Comparison of ENCODE assay signal across 10 mouse cellular contexts in the genomic region with DNA sequence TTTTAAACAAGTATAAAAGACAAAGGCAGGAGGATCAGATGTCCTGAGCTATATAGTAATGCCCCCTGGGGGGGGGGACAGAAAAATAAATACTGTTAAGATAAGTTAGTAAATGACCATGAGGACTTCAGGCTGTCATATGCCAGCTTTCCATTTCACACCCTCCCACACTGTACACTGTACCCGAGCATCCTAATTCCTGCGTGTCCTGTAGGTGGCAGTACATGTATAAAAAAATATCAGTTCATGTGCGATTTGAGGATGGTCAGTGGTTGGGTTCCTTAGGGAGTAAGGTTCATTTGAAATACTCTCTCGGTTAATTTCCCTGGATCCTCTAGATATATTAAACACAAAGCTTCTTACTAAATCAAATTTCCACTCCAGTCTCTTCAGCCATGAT. TPM values are rescaled to one million over a fixed set of nuclear protein-coding genes. Genes with fewer than 3 reads are reported as not detected.
A peak's percentile ranks its signal among the peaks of the same experiment; 100 is the strongest.
DNase-seq lines count a peak whose midpoint lies in the region; ATAC-seq and TF ChIP-seq lines count a peak whose summit lies in the region.
"Had no signal": no experiment of that assay in that cellular context is flagged by ENCODE, and none has a peak within 500 bp of the region (broad histone marks: within the 10 kb centered on the region; RNA-seq: fewer than 3 reads in every experiment).

No protein-coding gene starts in this region.

- no peak overlapping the region for H3K9ac ChIP-seq in neural tube, embryonic 11.5 days (ENCODE audit: low read length)
- H3K9ac ChIP-seq in embryonic facial prominence, embryonic 11.5 days (replicated peaks; ENCODE audit: low read length) = no peak overlapping the region
- no peak overlapping the region for H3K9ac ChIP-seq in hindbrain, postnatal 0 days (replicated peaks; ENCODE audit: low read length)
- no peak overlapping the region for H3K9ac ChIP-seq in midbrain, postnatal 0 days (replicated peaks; ENCODE audit: low read length, poor library complexity, severe bottlenecking)
- H3K9ac ChIP-seq: embryonic facial prominence, embryonic 15.5 days; lung, embryonic 15.5 days had no signal

- no peak overlapping the region for H3K27ac ChIP-seq in neural tube, embryonic 11.5 days (ENCODE audit: low read depth, low read length)
- H3K27ac ChIP-seq in embryonic facial prominence, embryonic 11.5 days (replicated peaks; ENCODE audit: low read depth, low read length) = no peak overlapping the region
- no peak overlapping the region for H3K27ac ChIP-seq in hindbrain, postnatal 0 days
- H3K27ac ChIP-seq in left cerebral cortex, adult 2 months = no peak overlapping the region
- no peak overlapping the region for H3K27ac ChIP-seq in midbrain, postnatal 0 days (ENCODE audit: low read depth, low read length)
- H3K27ac ChIP-seq: embryonic facial prominence, embryonic 15.5 days; lung, embryonic 15.5 days had no signal

- H3K9me3 ChIP-seq in neural tube, embryonic 11.5 days (ENCODE audit: control insufficient read depth, low read length) = no peaks in the 10 kb centered on the region
- no peaks in the 10 kb centered on the region for H3K9me3 ChIP-seq in embryonic facial prominence, embryonic 11.5 days (replicated peaks; ENCODE audit: control insufficient read depth, low read length)
- no peaks in the 10 kb centered on the region for H3K9me3 ChIP-seq in hindbrain, postnatal 0 days (ENCODE audit: low read length)
- no peaks in the 10 kb centered on the region for H3K9me3 ChIP-seq in midbrain, postnatal 0 days (ENCODE audit: low read length)
- H3K9me3 ChIP-seq: embryonic facial prominence, embryonic 15.5 days; lung, embryonic 15.5 days had no signal

- H3K27me3 ChIP-seq in neural tube, embryonic 11.5 days (ENCODE audit: control insufficient read depth, insufficient read depth, low read length) = no peaks in the 10 kb centered on the region
- H3K27me3 ChIP-seq in embryonic facial prominence, embryonic 11.5 days (ENCODE audit: control insufficient read depth, insufficient read depth, low read length) = no peaks in the 10 kb centered on the region
- H3K27me3 ChIP-seq in hindbrain, postnatal 0 days (ENCODE audit: insufficient read depth, low read length) = no peaks in the 10 kb centered on the region
- no peaks in the 10 kb centered on the region; the same call in 1 of the 2 replicates for H3K27me3 ChIP-seq in midbrain, postnatal 0 days (ENCODE audit: insufficient read depth, low read length)
- H3K27me3 ChIP-seq: embryonic facial prominence, embryonic 15.5 days; lung, embryonic 15.5 days had no signal

- TF ChIP-seq CTCF in hindbrain, postnatal 0 days (IDR thresholded peaks at IDR 0.05; ENCODE audit: low read depth) = peak; percentile 63
- TF ChIP-seq CTCF in left cerebral cortex, adult 2 months (IDR thresholded peaks at IDR 0.05) = peak; percentile 68
- TF ChIP-seq CTCF in midbrain, postnatal 0 days (IDR thresholded peaks at IDR 0.05) = peak; percentile 71

- ATAC-seq in neural tube, embryonic 11.5 days (ENCODE audit: insufficient read depth, low FRiP score, low TSS enrichment) = peak; percentile 48; the same call in 1 of the 2 replicates
- 0 out of 2 replicates have a peak, but pooled peaks have one; percentile 59 for ATAC-seq in embryonic facial prominence, embryonic 11.5 days (replicated peaks; ENCODE audit: insufficient number of reproducible peaks, low FRiP score, low TSS enrichment, low read depth)
- peak; percentile 67; the same call in 1 of the 2 replicates for ATAC-seq in hindbrain, postnatal 0 days
- ATAC-seq in midbrain, postnatal 0 days (ENCODE audit: low FRiP score) = peak; percentile 47

- WGBS in neural tube, embryonic 11.5 days = 66% methylated on average over 4 of the region's 4 CpGs
- 57% methylated on average over 4 of the region's 4 CpGs for WGBS in embryonic facial prominence, embryonic 11.5 days
- 41% methylated on average over 4 of the region's 4 CpGs for WGBS in hindbrain, postnatal 0 days
- 50% methylated on average over 4 of the region's 4 CpGs for WGBS in midbrain, postnatal 0 days

- no peak overlapping the region for H3K4me2 ChIP-seq in neural tube, embryonic 11.5 days (ENCODE audit: low read depth)
- no peak overlapping the region for H3K4me2 ChIP-seq in embryonic facial prominence, embryonic 11.5 days (ENCODE audit: low read depth, low read length)
- no peak overlapping the region for H3K4me2 ChIP-seq in hindbrain, postnatal 0 days (ENCODE audit: low read depth, low read length)
- H3K4me2 ChIP-seq in midbrain, postnatal 0 days (ENCODE audit: low read depth, low read length, poor library complexity, severe bottlenecking) = no peak overlapping the region
- H3K4me2 ChIP-seq: embryonic facial prominence, embryonic 15.5 days; lung, embryonic 15.5 days had no signal

- H3K36me3 ChIP-seq in neural tube, embryonic 11.5 days (ENCODE audit: control insufficient read depth, insufficient read depth, low read length) = no peaks in the 10 kb centered on the region
- H3K36me3 ChIP-seq in embryonic facial prominence, embryonic 11.5 days (replicated peaks; ENCODE audit: control insufficient read depth, insufficient read depth, low read depth, low read length) = no peaks in the 10 kb centered on the region
- no peaks in the 10 kb centered on the region for H3K36me3 ChIP-seq in hindbrain, postnatal 0 days (ENCODE audit: insufficient read depth, low read length)
- no peaks in the 10 kb centered on the region for H3K36me3 ChIP-seq in midbrain, postnatal 0 days (ENCODE audit: insufficient read depth, low read length)
- H3K36me3 ChIP-seq: embryonic facial prominence, embryonic 15.5 days; lung, embryonic 15.5 days had no signal

- DNase-seq in neural tube, embryonic 11.5 days (ENCODE audit: low spot score) = peak; percentile 46
- no peak for DNase-seq in neural tube, embryonic 10.5 days (ENCODE audit: extremely low spot score, low spot score)
- peak; percentile 48 for DNase-seq in adrenal gland, postnatal 14 days
- peak; percentile 58 for DNase-seq in embryonic facial prominence, embryonic 11.5 days (ENCODE audit: low spot score)
- DNase-seq in hindbrain, postnatal 0 days (ENCODE audit: low spot score) = peak; percentile 66
- DNase-seq in left cerebral cortex, adult 2 months (ENCODE audit: extremely low spot score in 1 of 2, low spot score in 2 of 2) = peak; percentile 16 to 18
- peak; percentile 54 for DNase-seq in midbrain, postnatal 0 days (ENCODE audit: low spot score)
- no peak for DNase-seq in testis, postnatal 10 days (ENCODE audit: low spot score)

- H3K4me1 ChIP-seq in neural tube, embryonic 11.5 days (ENCODE audit: control insufficient read depth, insufficient read depth, low read length) = no peaks in the 10 kb centered on the region
- H3K4me1 ChIP-seq in embryonic facial prominence, embryonic 11.5 days (ENCODE audit: control insufficient read depth, insufficient read depth, low read length) = no peaks in the 10 kb centered on the region
- H3K4me1 ChIP-seq in hindbrain, postnatal 0 days (ENCODE audit: insufficient read depth, low read length) = no peaks in the 10 kb centered on the region
- no peaks in the 10 kb centered on the region for H3K4me1 ChIP-seq in midbrain, postnatal 0 days (ENCODE audit: insufficient read depth, low read length)

- H3K4me3 ChIP-seq in neural tube, embryonic 11.5 days (ENCODE audit: low read depth, low read length) = no peak overlapping the region
- H3K4me3 ChIP-seq in embryonic facial prominence, embryonic 11.5 days (ENCODE audit: low read depth, low read length) = no peak overlapping the region
- H3K4me3 ChIP-seq in hindbrain, postnatal 0 days (ENCODE audit: low read length) = no peak overlapping the region
- no peak overlapping the region for H3K4me3 ChIP-seq in left cerebral cortex, adult 2 months
- no peak overlapping the region for H3K4me3 ChIP-seq in midbrain, postnatal 0 days (ENCODE audit: low read depth, low read length)
- H3K4me3 ChIP-seq: embryonic facial prominence, embryonic 15.5 days; lung, embryonic 15.5 days had no signal

- intact Hi-C loops in left cerebral cortex, adult 2 months (cut with DNase I) = loop anchor here (1.0 to 5.0 kb wide), 3 partner anchors 38 to 144 kb away; partner anchors contain the start of gene Nfkbia

RNA-seq across cellular contexts. Expression of gene Psma6, which starts 29.1 kb away (rescaled TPM):
- 468 and 483 TPM in 2 replicates for polyA plus RNA-seq in neural tube, embryonic 11.5 days (2014; fragmentation: Nextera tagmentation; extraction: Ambion mirVana)
- 226 and 253 TPM in 2 replicates for total RNA-seq in adrenal gland, postnatal 14 days (2021)
- polyA plus RNA-seq in embryonic facial prominence, embryonic 11.5 days (2014; fragmentation: Nextera tagmentation; extraction: Ambion mirVana) = 523 and 533 TPM in 2 replicates
- total RNA-seq in hindbrain, postnatal 0 days (2014; rRNA removed) = 82.8 and 91.7 TPM in 2 replicates
- 444 and 446 TPM in 2 replicates for polyA plus RNA-seq in hindbrain, postnatal 0 days (2015; fragmentation: Nextera tagmentation; extraction: Ambion mirVana)
- total RNA-seq in left cerebral cortex, adult 2 months (2021) = 100 to 1,000 TPM; 120 to 136 TPM
- total RNA-seq in midbrain, postnatal 0 days (2014; rRNA removed) = 91.1 and 102 TPM in 2 replicates
- polyA plus RNA-seq in midbrain, postnatal 0 days (2015; fragmentation: Nextera tagmentation; extraction: Ambion mirVana) = 422 and 424 TPM in 2 replicates

RNA-seq across cellular contexts. Expression of gene Ppp2r3c, which starts 52.1 kb away (rescaled TPM):
- 31.4 TPM in 2 replicates for polyA plus RNA-seq in neural tube, embryonic 11.5 days (2014; fragmentation: Nextera tagmentation; extraction: Ambion mirVana)
- total RNA-seq in adrenal gland, postnatal 14 days (2021) = 10.1 and 13.1 TPM in 2 replicates
- 28.8 and 31.0 TPM in 2 replicates for polyA plus RNA-seq in embryonic facial prominence, embryonic 11.5 days (2014; fragmentation: Nextera tagmentation; extraction: Ambion mirVana)
- total RNA-seq in hindbrain, postnatal 0 days (2014; rRNA removed) = 7.7 and 10.2 TPM in 2 replicates
- 18.4 and 19.6 TPM in 2 replicates for polyA plus RNA-seq in hindbrain, postnatal 0 days (2015; fragmentation: Nextera tagmentation; extraction: Ambion mirVana)
- 10 to 100 TPM; 12.9 to 13.0 TPM for total RNA-seq in left cerebral cortex, adult 2 months (2021)
- total RNA-seq in midbrain, postnatal 0 days (2014; rRNA removed) = 9.0 and 14.3 TPM in 2 replicates
- polyA plus RNA-seq in midbrain, postnatal 0 days (2015; fragmentation: Nextera tagmentation; extraction: Ambion mirVana) = 18.0 and 19.0 TPM in 2 replicates

RNA-seq across cellular contexts. Expression of gene 1110008L16Rik, which starts 55.5 kb away (rescaled TPM):
- polyA plus RNA-seq in neural tube, embryonic 11.5 days (2014; fragmentation: Nextera tagmentation; extraction: Ambion mirVana) = 12.2 and 17.3 TPM in 2 replicates
- 17.0 and 17.6 TPM in 2 replicates for total RNA-seq in adrenal gland, postnatal 14 days (2021)
- 21.6 and 22.0 TPM in 2 replicates for polyA plus RNA-seq in embryonic facial prominence, embryonic 11.5 days (2014; fragmentation: Nextera tagmentation; extraction: Ambion mirVana)
- 9.8 and 10.4 TPM in 2 replicates for total RNA-seq in hindbrain, postnatal 0 days (2014; rRNA removed)
- polyA plus RNA-seq in hindbrain, postnatal 0 days (2015; fragmentation: Nextera tagmentation; extraction: Ambion mirVana) = 7.6 and 7.8 TPM in 2 replicates
- total RNA-seq in left cerebral cortex, adult 2 months (2021) = 10 to 100 TPM in 1 of 2 experiments, 1 to 10 TPM in 1; 8.4 to 10.3 TPM
- 6.5 and 9.6 TPM in 2 replicates for total RNA-seq in midbrain, postnatal 0 days (2014; rRNA removed)
- 8.7 and 8.9 TPM in 2 replicates for polyA plus RNA-seq in midbrain, postnatal 0 days (2015; fragmentation: Nextera tagmentation; extraction: Ambion mirVana)

Comparison
In these comparisons a context has a peak if more than half of its experiments do, and no peak if none do; other contexts are left out.
1. DNase-seq: peak in neural tube, embryonic 11.5 days (single experiment), adrenal gland, postnatal 14 days (single experiment), embryonic facial prominence, embryonic 11.5 days (single experiment), hindbrain, postnatal 0 days (single experiment), left cerebral cortex, adult 2 months (2 of 2) and midbrain, postnatal 0 days (single experiment); none in neural tube, embryonic 10.5 days (single experiment) and testis, postnatal 10 days (single experiment).
2. Peak in every context shown above with its lines, with median percentiles within 50 percentile points of each other: ATAC-seq and CTCF ChIP-seq.